Mouse (Mus musculus) heart, adult 2 months (tissue): ENCODE measurements around the gene Rack1.

Experiments
- CTCF ChIP-seq: fragments of 200-600 bp; IDR thresholded peaks from 2 replicates; pipeline ENCODE4 v1.8.1; 2022; ENCODE audit warnings: antibody characterized with exemption, mild to moderate bottlenecking, moderate library complexity
- EP300 ChIP-seq: fragments of 200-500 bp; IDR thresholded peaks from 2 replicates; pipeline ENCODE4 v1.6.1; 2011; ENCODE audit warnings: low read depth, low read length, control low read depth; ENCODE audit not compliant: insufficient read depth

- no peak for TF ChIP-seq CTCF
- TF ChIP-seq EP300: no peak
These were observed 52.1 kb downstream of the Rack1 start for GRCm38 (mm10) chr11:48852190-48852589.
